Mouse (Mus musculus): Measurements from ENCODE around the gene F5. TPM values are rescaled to one million over a fixed set of nuclear protein-coding genes. Genes with fewer than 3 reads are reported as not detected.

Gene F5
- polyA plus RNA-seq, 1 experiment from 2014 or later, result 0.24 TPM

GRCm38 (mm10) chr1:164260171-164261028 lies 108.8 kb downstream of the F5 start:
- no peak overlapping the region for H3K27ac ChIP-seq (replicated peaks)
- H3K4me2 ChIP-seq, result no peak overlapping the region
- H3K27me3 ChIP-seq (replicated peaks), result no peaks in the 10 kb centered on the region
- H3K9ac ChIP-seq, result no peak overlapping the region
- H3K4me1 ChIP-seq, result peaks cover 7% of the 10 kb centered on the region; the same call in 1 of the 2 replicates
- H3K36me3 ChIP-seq, result peaks cover 60% of the 10 kb centered on the region
- ATAC-seq (ENCODE audit: extremely low read depth, insufficient number of reproducible peaks, low FRiP score, low TSS enrichment), result no peak
- 83% methylated on average over 16 of the region's 16 CpGs for WGBS
- H3K9me3 ChIP-seq, result no peaks in the 10 kb centered on the region
- H3K4me3 ChIP-seq, result no peak overlapping the region

- Histone ChIP-seq H3K4me3 (no peak overlapping the region), H3K4me1 (peaks cover 7% of the 10 kb centered on the region; the same call in 1 of the 2 replicates), H3K9me3 (no peaks in the 10 kb centered on the region), H3K9ac (no peak overlapping the region), H3K27me3 (replicated peaks) (no peaks in the 10 kb centered on the region), H3K4me2 (no peak overlapping the region), H3K27ac (replicated peaks) (no peak overlapping the region), H3K36me3 (peaks cover 62% of the 10 kb centered on the region)
- 84% methylated on average over 7 of the region's 7 CpGs for WGBS
- ATAC-seq (ENCODE audit: extremely low read depth, insufficient number of reproducible peaks, low FRiP score, low TSS enrichment), result no peak
Observed at GRCm38 (mm10) chr1:164261553-164261952, 109.9 kb downstream of the F5 start.

Other genes with a start within 250 kb of the F5 start
- 10.0 and 11.0 TPM in 2 replicates for gene Scyl3, start 222.7 kb upstream of the F5 start, polyA plus RNA-seq (2015; fragmentation: Nextera tagmentation; extraction: Ambion mirVana)
- gene BC055324, start 157.0 kb upstream of the F5 start, polyA plus RNA-seq (2015; fragmentation: Nextera tagmentation; extraction: Ambion mirVana), result 14.5 and 15.5 TPM in 2 replicates
- gene Mettl18, start 156.9 kb upstream of the F5 start, polyA plus RNA-seq (2015; fragmentation: Nextera tagmentation; extraction: Ambion mirVana), result 5.0 and 7.0 TPM in 2 replicates
- gene Sele, start 103.6 kb upstream of the F5 start, polyA plus RNA-seq (2015; fragmentation: Nextera tagmentation; extraction: Ambion mirVana), result 0.57 and 0.84 TPM in 2 replicates
- gene Sell, start 89.9 kb upstream of the F5 start, polyA plus RNA-seq (2015; fragmentation: Nextera tagmentation; extraction: Ambion mirVana), result 0.31 and 0.72 TPM in 2 replicates
- 0.08 and 0.23 TPM in 2 replicates for gene Selp, start 36.6 kb upstream of the F5 start, polyA plus RNA-seq (2015; fragmentation: Nextera tagmentation; extraction: Ambion mirVana)
- 6.6 and 8.7 TPM in 2 replicates for gene Slc19a2, start 97.2 kb downstream of the F5 start, polyA plus RNA-seq (2015; fragmentation: Nextera tagmentation; extraction: Ambion mirVana)
- 8.7 and 9.5 TPM in 2 replicates for gene Ccdc181, start 123.7 kb downstream of the F5 start, polyA plus RNA-seq (2015; fragmentation: Nextera tagmentation; extraction: Ambion mirVana)
- gene Nme7, start 152.3 kb downstream of the F5 start, polyA plus RNA-seq (2015; fragmentation: Nextera tagmentation; extraction: Ambion mirVana), result 21.4 and 22.7 TPM in 2 replicates
- gene Blzf1, start 155.7 kb downstream of the F5 start, polyA plus RNA-seq (2015; fragmentation: Nextera tagmentation; extraction: Ambion mirVana), result 22.4 and 27.0 TPM in 2 replicates